Mouse (Mus musculus): ENCODE results near the gene Ppp1r13l. TPM values are rescaled to one million over a fixed set of nuclear protein-coding genes. Genes with fewer than 3 reads are reported as not detected.

The Ppp1r13l gene
- polyA plus RNA-seq, 1 experiment: 45.4 TPM

- no peak for TF ChIP-seq GATA1 (IDR thresholded peaks at IDR 0.05; ENCODE audit: low read length)
Observed at GRCm38 (mm10) chr7:19327128-19327527, 32.4 kb upstream of the Ppp1r13l start.

GRCm38 (mm10) chr7:19327782-19328181, 31.8 kb upstream of the Ppp1r13l start:
- TF ChIP-seq GATA1 (IDR thresholded peaks at IDR 0.05; ENCODE audit: low read length): no peak

- TF ChIP-seq GATA1 (IDR thresholded peaks at IDR 0.05; ENCODE audit: low read length): no peak
Observed at GRCm38 (mm10) chr7:19328425-19328824, 31.1 kb upstream of the Ppp1r13l start.

GRCm38 (mm10) chr7:19331910-19332309, 27.6 kb upstream of the Ppp1r13l start:
- TF ChIP-seq GATA1 (IDR thresholded peaks at IDR 0.05; ENCODE audit: low read length): no peak

- TF ChIP-seq GATA1 (IDR thresholded peaks at IDR 0.05; ENCODE audit: low read length): no peak
Observed at GRCm38 (mm10) chr7:19332709-19333352, 26.7 kb upstream of the Ppp1r13l start.

- no peak for TF ChIP-seq GATA1 (IDR thresholded peaks at IDR 0.05; ENCODE audit: low read length)
Observed at GRCm38 (mm10) chr7:19335583-19335982, 24.0 kb upstream of the Ppp1r13l start.

GRCm38 (mm10) chr7:19337122-19337521, 22.4 kb upstream of the Ppp1r13l start:
- no peak for TF ChIP-seq GATA1 (IDR thresholded peaks at IDR 0.05; ENCODE audit: low read length)

GRCm38 (mm10) chr7:19338060-19338459, 21.5 kb upstream of the Ppp1r13l start:
- TF ChIP-seq GATA1 (IDR thresholded peaks at IDR 0.05; ENCODE audit: low read length): no peak

GRCm38 (mm10) chr7:19338596-19338995, 21.0 kb upstream of the Ppp1r13l start:
- no peak for TF ChIP-seq GATA1 (IDR thresholded peaks at IDR 0.05; ENCODE audit: low read length)

- no peak for TF ChIP-seq GATA1 (IDR thresholded peaks at IDR 0.05; ENCODE audit: low read length)
Observed at GRCm38 (mm10) chr7:19341250-19341649, 18.3 kb upstream of the Ppp1r13l start.

- no peak for TF ChIP-seq GATA1 (IDR thresholded peaks at IDR 0.05; ENCODE audit: low read length)
Observed at GRCm38 (mm10) chr7:19341761-19342409, 17.7 kb upstream of the Ppp1r13l start.

GRCm38 (mm10) chr7:19342481-19343027, 17.0 kb upstream of the Ppp1r13l start:
- TF ChIP-seq GATA1 (IDR thresholded peaks at IDR 0.05; ENCODE audit: low read length): no peak

GRCm38 (mm10) chr7:19343210-19343808, 16.2 kb upstream of the Ppp1r13l start:
- TF ChIP-seq GATA1 (IDR thresholded peaks at IDR 0.05; ENCODE audit: low read length): no peak

GRCm38 (mm10) chr7:19344237-19344847, 15.2 kb upstream of the Ppp1r13l start, which contains the start of gene Ercc1:
Gene Ercc1 (plus strand): TSS chr7:19344778.
- TF ChIP-seq GATA1 (IDR thresholded peaks at IDR 0.05; ENCODE audit: low read length): no peak

GRCm38 (mm10) chr7:19344938-19345471, 14.5 kb upstream of the Ppp1r13l start:
- TF ChIP-seq GATA1 (IDR thresholded peaks at IDR 0.05; ENCODE audit: low read length): no peak
